Mouse (Mus musculus): ENCODE data around the gene Tap1.

DNA sequence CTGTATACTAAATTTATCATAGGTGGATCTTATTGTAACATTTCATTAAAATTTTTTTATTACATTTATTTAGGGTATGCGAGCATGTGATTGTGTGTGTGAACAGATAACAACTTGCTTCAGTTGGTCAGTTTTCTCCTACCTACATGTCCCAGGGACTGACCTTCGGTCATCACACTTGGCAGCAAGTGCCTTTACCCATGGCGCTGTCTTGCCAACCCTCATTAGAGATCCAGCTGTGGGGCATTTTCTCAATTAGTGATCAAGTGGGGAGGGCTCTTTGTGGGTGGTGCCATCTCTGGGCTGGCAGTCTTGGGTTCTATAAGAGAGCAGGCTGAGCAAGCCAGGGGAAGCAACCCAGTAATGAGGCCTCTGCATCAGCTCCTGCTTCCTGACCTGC lies 37.5 kb downstream of the Tap1 start:
- TF ChIP-seq GATA1 (IDR thresholded peaks at IDR 0.05; ENCODE audit: low read length) (no peak), TAL1 (IDR thresholded peaks at IDR 0.05; ENCODE audit: low read length) (no peak)
